Mouse (Mus musculus): ENCODE data around the gene Ank2.
A peak's percentile ranks its signal among the peaks of the same experiment; 100 is the strongest.

The Ank2 gene

DNA sequence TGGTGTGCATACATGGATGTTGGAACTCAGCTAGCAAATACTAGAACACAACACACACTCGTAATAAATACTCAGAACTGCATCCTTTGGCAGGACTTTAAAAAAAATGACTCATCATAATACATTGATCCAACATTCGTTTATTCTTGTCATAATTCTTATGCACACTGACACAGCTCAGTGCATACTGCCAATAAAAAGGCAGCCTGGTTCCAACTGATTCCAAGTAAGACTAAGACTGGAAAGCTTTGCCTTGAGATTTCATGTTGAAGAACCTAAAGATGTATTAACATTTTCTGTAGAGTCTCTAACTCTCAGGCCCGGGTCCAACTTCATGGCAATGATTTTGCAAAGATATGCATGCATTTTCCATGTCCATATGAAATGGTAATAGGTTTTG lies 512.5 kb downstream of the Ank2 start:
- ATAC-seq (ENCODE audit: low TSS enrichment) = peak; percentile 33; the same call in 1 of the 2 replicates

DNA sequence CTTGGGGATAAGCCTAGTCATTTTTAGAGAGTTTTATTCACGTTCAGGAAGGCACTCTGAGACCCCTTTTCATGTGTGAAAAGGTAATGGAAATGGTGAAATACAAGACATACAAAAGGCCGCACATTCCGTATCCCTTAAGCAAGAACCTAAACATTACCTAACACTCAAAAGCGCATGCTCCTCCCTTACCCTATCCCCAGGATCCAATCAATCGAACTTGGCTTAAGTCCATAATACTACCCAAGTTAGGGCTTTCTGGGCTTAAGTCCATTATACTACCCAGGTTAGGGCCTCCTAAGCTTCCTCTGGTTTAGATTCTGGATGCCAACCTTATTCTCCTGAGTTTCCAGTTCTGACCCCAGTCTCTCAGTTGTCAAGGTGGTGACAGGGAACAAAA lies 516.3 kb downstream of the Ank2 start:
- no peak for ATAC-seq (ENCODE audit: low TSS enrichment)

DNA sequence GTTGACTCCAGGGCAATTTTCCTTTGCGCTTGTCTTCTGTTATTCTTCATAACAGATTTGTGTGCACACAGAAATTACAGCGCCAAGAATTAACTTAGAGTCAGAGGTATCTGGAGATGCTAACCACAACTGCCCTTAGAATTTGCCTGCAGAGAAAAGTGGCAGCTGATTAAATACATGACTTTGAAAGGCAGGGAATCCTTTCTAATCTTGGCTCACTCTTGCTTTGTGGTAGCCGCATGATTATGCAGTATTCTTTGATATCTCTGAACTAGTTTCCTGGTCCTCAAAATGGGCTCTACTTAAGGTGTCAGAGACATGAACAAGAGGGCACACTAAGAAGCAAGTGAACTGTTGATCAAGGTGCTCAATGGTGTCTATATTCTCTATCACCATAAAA lies 518.0 kb downstream of the Ank2 start:
- no peak for ATAC-seq (ENCODE audit: low TSS enrichment)

DNA sequence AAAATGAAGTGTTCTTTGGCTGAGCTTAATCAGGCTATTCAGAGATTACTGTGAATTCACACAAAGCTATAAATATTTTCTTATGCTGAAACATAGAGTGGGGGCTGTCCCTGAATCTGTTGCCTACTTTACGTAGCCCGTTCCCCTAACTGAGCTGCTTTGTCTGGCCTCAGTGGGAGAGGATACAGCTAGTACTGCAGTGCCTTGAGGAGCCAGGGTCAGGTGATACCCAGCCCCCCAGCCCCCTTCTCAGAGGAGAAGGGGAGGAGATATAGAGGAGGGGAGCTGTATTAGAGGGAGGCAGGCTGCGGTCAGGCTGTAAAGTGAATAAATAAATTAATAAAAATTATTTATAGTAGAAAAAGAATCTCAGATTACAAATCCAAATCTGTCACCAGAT lies 519.5 kb downstream of the Ank2 start:
- ATAC-seq (ENCODE audit: low TSS enrichment) = no peak

DNA sequence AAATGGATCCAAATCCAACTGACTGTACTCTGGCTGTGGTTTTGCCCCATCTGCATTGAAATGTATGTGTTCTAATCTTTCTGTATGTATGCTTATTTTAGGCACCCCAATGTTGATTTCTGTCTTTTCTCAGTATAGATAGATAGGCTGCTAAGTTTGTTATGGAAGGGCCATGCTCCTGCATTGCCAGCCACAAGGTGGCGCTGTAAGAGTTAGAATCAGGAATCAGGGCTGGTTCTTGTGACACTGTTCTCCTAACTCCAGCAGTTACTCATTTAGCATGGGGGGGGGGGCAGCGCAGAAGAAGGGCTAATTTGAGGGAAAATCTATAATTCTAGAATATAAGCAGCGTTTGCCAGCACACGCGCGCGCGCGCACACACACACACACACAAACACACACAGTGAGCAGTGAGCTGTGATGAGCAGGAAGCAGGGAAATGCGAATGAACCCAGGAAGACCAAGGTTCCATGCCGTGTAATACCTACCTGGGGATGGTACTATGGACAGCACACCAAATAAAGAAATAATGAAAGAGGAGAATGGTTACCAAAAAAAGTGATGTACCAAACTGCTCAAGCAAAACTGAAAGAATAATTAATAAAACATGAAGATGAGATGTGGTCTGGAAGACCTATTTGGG lies 520.3 kb downstream of the Ank2 start:
- ATAC-seq (ENCODE audit: low TSS enrichment) = peak; percentile 81

DNA sequence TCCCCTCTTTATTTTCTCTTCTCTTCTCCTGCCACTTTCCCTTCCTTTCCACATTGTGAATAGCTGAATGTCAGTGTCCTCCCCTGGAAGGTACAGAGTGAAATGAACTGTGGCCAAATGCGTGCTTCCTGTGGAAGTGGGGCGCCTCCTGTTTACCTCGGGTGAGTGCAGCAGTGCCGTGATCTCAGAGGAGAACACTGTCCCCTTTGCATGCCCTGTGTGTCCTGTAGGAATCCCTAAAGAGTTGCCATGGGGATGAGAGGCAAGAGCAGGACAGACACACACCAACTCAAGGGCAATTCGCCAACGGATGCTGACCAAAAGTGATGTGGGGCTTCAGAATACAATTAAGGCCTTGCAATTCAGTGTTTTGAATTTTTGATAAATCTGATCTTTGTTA lies 521.8 kb downstream of the Ank2 start:
- no peak for ATAC-seq (ENCODE audit: low TSS enrichment)

DNA sequence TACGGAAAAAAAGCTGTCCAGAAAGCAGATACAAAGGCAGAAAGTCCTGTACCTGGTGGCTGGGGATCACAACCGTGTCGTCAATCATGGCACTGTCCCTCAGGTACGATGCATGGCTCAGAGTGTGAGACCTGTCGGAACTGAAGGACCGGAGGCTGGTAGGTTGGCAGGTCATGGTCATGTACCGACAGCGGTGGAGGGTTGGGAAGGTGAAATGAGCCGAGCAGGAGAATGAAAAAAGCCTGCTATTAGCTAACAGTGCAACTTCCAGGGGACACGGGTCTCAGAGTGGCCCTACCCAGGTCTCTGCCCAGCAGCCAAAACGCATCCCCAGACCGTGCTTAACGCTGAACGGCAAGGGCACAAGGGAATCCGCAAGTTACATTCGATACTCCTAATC lies 522.4 kb downstream of the Ank2 start:
- no peak for ATAC-seq (ENCODE audit: low TSS enrichment)

DNA sequence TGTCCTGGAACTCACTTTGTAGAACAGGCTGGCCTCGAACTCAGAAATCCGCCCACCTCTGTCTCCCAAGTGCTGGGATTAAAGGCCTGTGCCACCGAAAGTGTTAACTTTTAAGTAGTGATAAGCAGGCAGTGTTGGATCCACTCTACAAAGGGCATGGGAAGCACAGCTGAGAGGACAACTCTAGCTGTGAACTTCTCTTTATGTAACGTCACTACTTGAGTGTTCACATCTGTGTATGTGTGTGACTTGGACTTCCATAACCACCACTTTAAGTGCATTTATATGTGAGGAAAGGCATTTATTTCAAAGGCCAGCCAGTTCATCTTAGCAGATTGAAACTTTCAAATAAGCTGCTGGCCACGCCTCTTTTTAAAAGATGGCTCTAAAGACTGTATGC lies 523.7 kb downstream of the Ank2 start:
- no peak for ATAC-seq (ENCODE audit: low TSS enrichment)

DNA sequence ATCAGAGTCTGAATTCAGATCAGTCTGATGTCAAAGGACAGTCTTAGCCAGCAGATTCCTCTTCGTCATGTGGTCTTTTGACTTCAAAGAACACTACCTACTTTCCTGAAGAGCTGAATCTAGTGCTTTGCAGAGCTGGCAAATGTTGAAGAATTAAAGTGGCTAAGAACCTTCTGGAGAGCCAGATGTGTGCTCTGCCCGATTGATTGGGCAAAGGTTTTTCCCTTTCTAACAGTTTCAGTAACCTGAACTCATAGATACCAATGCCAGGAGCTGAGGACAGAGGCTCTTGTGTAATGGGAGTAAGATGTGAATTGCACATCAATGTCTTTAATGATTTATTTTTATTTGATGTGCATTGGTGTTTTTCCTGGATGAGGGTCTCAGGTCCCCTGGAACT lies 525.6 kb downstream of the Ank2 start:
- ATAC-seq (ENCODE audit: low TSS enrichment) = no peak

DNA sequence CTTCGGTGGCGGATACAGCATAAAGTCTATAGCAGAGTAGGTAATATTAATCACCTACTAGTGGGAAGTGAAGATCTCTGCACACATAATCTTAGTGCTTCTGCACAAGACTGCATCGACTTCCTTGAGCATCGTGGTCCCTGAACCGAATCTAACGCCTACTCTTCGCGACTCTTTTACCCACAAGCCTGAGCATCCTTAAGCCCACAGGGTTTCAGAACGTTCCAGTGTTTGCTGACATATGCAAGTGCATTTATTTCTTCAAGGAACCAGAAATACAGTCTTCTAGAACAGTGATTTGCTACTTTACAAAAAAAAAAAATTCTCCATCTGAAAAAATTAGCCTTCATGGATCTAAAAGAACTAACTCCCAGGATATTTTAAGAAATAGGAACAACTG lies 527.6 kb downstream of the Ank2 start:
- peak; percentile 70 for ATAC-seq (ENCODE audit: low TSS enrichment)

DNA sequence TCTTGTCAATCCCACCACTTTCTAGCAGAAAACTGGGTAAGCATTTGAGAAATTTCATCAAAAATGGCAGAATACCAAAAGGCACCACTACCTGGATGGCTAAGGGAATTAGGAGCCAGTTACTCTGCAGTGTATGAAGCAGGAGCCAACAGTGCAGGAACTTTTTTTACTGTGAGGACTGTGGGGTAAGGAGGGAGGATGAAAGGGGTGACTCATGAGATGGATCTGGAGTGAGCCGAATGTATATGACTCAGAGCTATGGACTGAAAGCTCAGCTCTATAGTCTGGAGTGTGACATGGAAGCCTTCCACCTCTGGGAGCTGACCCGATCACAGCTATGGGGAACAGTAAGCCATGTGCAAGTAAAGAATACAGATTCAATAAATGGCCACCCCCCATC lies 530.4 kb downstream of the Ank2 start:
- ATAC-seq (ENCODE audit: low TSS enrichment) = peak; percentile 79

DNA sequence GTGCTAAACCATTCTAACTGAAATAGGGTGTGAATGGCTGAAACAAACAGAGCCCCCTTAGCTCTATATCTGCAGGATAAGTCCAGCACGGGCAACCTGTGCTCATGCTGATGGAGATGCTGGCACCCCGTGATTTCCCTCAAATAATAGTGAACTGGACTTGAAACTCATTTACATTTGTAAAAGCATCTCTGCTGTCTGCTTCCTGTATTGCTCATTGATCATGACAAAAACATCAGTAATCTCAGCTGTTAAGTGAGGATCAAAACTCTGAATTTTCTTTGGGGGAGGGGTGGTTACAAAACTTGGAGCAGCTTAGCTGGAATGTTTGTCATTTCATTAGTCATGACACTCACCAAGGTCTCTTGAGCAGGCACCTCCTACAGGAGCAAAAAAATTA lies 533.4 kb downstream of the Ank2 start:
- no peak for ATAC-seq (ENCODE audit: low TSS enrichment)

DNA sequence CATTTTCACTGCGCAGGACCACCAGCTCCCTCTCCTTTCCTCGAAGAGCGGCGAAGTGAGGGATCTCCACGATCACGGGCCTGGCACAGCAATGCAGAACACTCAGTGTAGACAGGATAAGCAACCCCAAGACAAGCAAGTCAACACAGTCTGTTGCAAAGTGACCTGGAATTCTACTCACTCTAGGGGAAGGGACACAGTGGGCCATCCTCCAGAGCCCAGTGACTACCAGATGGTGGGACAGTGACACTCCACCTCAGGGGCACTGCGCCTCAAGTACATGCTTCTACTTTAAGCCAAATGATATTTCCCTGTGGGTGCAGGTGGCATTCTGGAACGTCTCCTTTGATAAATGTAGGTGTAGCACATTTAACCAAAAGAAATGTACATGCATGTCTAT lies 536.8 kb downstream of the Ank2 start:
- no peak for ATAC-seq (ENCODE audit: low TSS enrichment)

DNA sequence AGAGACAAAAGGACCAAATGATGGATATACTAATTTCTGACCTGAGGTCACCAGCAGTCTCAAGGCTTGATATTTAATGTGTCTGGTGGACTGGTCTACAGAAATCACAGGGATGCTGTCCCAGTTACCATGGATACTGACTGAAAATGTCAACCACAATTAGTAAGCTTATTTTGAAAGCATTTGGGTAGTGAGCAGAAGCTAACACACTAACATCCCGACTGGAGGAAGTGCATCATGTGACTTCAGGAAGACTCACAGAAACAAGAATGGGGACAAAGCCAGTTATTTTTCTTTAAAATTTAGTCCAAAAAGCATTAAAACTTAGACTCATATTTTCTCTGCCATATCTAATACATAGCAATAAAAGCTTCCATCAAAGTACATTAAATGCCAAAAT lies 546.5 kb downstream of the Ank2 start:
- ATAC-seq (ENCODE audit: low TSS enrichment) = no peak

DNA sequence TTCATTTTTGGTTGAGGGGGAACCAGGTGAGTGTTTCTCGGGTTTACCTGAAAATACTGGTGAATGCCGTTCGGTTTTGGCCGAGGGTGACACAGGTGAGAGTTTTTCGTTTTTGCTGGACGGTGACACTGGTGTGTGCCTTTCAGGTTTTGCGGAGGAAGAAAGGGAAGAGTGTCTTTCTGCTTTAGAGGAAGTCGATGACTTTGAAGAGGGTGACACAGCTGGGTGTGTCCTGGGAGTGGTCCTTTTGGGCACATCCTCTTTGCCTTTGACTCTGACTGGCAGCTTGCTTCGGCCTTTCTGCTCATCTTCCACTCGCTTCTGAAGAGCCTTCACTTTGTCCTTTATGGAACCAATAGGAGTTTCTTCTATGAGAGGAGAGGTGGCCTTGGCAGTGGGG lies 552.6 kb downstream of the Ank2 start:
- ATAC-seq (ENCODE audit: low TSS enrichment) = no peak

DNA sequence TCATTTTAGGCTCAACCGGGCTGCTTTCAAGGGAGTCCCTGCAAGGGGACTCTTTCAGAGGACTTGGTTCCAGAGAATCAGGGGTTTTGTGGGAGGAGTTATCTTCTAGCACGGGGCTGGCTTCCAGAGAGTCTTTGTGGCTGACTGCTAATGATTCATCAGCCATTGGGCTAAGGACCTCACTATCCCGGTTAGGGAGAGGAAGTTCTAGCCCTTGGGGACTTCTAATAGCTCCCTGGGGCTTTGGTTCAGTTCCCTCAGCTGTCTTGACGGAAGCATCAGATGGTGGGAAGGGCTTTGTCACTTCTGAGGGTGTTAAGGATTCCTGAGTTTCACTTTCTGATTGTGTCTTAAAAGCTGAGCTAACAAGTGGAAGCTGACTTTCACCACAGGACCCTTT lies 554.3 kb downstream of the Ank2 start:
- peak; percentile 10; the same call in 1 of the 2 replicates for ATAC-seq (ENCODE audit: low TSS enrichment)

DNA sequence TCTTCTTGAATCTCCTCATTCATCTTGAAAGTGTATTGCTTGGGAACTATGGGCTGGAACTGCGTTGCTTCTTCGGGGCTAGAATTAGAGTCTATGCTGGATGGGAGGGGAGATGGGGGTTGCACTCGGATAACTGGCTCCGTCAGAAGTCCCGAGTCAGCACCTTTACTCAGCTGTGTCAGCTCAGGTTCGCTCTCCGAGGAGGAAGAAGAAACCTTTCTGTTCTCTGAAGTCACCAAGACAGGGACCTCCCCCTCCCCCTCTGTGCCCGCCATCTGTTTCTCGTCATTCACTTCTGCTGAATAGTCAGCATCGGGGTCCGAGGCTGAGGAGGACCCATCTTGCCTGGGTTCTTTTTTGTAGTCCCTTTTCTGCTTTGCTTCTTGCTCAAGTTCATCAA lies 555.1 kb downstream of the Ank2 start:
- ATAC-seq (ENCODE audit: low TSS enrichment) = peak; percentile 17

DNA sequence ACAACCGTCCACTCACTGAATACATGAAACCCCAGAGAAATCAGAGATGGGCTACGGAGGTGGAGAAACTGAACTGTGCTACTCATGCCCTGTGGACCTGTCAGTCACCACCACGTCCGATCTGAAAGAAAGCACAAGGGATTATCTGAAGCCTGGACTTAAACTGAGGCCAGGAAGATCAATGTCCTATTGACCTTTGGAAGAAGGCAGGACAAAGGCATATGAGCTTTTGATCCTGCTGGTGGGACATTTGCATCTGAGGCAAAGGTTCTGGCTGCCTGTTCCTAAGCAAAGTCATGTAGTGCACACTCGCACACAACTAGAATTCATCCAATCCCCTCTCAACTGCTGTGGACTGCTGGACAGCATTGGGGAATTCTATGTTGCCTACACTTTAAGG lies 558.7 kb downstream of the Ank2 start:
- no peak for ATAC-seq (ENCODE audit: low TSS enrichment)

DNA sequence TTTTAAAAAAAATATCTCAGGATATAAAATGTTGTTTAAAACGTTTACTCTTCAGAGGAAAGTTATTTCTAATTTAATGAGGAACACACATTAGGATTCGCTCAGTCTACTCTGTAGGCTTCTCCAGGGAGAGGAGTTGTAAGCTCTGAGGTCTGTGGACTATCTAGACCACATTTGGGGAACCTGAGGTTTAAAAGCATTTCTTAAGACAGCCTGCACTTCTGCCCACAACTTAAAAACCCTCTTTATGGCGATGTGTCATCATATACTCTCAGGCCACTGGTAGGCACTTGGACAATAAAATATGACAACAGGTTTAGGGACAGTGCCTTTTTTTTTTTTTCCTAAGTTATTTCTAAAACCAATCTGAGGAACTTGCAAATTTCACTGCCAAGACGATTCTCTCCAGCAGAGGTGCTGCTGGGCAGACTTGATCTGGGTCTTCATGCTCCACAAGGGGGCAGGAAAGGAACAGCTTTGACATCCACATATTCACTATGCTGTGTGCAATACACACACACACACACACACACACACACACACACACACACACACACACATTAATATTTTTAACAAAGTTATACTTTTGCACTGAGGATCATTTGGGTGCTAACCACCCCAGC lies 567.2 kb downstream of the Ank2 start:
- ATAC-seq (ENCODE audit: low TSS enrichment) = peak; percentile 71; the same call in 1 of the 2 replicates

DNA sequence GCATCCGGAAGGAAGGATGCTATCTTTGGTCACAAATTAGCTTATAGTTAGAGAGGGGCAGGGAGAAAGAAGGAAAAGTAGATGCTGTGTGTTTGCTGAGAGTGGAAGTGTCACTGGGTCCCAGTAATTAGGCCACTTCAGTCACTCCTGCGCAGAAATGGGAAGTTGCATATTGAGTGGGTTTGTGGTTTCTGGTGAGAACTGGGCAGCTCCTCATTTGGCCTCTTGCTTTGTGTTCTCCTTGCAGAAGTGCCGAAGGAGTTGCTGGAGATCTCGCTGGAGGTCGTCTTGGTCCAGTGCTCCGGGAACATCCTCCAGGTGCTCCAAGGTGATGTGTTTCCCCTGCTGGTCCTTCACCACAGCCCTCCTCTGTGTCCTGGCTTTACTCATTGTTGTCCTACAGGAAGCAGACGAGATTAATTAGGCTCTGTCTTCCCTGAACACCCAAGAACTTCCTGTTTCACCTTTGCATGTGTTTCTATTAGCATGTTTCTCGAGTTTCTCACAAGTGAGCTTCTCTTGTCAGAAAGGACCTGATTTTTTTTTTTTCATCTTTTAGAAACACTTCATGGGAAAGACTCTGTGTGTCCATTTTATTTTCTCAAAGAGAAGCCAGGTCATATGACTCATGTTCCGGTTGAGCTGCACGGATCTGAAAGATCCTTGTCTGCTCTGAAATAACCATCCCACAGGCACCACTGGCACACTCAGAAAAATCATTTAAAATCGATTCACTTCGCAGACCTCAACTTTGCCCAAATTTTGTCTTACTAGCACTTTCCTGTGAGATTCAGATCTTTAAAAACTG lies 575.4 kb downstream of the Ank2 start:
- no peak for ATAC-seq (ENCODE audit: low TSS enrichment)

DNA sequence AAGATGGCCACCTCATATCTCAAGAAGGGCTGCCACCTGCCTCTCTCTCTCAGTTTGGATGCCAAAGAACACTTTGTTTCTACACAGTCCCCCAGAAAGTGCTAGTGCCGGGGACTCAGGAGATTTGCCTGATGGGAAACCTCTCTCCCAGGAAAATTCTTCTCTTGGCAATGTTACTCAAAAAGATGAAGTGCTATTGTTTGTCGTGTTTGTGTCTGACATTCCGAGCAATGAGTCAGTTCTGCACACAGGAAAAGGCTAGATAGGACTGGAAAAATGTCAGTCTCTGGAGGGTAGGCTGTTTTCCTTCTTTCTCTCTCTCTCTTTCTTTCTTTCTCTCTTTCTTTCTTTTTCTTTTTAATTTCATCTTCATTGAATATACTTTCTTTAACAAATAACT lies 577.2 kb downstream of the Ank2 start:
- no peak for ATAC-seq (ENCODE audit: low TSS enrichment)

DNA sequence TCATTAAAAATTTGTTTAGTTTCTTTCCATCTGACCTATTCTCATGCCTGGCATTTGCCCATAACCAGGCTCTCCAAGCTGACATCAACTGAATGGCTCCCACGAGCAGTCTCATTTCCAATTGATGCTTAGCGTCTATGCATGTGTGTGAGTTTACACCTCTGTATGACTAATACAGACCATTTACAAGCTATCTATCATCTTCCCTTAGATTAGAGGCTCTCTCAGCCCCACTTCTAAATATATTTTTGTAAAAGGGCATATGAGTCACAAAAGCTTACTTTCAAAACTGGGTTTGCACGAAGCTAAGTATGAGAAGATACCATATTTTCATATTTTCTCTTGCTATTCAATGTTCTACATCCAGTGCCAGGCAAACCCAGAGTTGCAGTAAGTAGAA lies 578.9 kb downstream of the Ank2 start:
- ATAC-seq (ENCODE audit: low TSS enrichment) = peak; percentile 39

DNA sequence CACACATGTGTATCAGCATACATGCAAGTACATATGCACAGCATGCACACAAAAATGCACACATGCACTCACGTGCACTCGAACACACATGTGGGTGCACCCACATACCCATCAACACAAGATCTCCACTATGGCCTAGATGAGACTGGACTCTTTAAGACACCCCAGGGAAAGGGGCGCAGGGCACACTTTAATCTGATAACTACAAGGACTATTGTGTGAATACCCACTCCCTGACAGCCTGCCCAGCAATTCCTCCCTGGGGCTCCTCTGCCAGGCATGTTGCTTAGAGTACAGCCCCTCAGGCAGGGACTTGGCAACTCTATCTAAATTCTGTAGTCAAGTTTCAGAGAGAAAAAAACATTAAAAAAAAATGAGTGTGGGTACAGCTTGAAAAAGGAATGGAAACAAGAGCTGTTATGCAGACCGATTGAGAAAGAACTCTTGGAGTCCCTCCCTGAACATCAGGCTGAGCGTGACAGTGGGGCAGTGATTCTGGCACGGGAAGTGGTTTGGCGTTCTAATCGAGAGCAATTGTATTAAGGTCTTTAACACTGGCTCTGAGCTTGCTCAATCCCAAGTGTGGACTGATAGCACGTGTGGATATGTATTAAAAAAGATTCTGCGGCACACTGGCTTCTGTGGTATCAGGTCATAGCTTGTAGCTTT lies 580.2 kb downstream of the Ank2 start:
- ATAC-seq (ENCODE audit: low TSS enrichment) = peak; percentile 21
